Mouse (Mus musculus) thymus, postnatal 36 days (tissue): Measurements from ENCODE around the gene Tcte1.

Experiments
- DNase-seq, 2 experiments: peaks; one replicate each; pipeline ENCODE4 v3.0.0; 2022; ENCODE audit warnings: mixed read lengths in 2 of 2

Tcte1 gene

DNA sequence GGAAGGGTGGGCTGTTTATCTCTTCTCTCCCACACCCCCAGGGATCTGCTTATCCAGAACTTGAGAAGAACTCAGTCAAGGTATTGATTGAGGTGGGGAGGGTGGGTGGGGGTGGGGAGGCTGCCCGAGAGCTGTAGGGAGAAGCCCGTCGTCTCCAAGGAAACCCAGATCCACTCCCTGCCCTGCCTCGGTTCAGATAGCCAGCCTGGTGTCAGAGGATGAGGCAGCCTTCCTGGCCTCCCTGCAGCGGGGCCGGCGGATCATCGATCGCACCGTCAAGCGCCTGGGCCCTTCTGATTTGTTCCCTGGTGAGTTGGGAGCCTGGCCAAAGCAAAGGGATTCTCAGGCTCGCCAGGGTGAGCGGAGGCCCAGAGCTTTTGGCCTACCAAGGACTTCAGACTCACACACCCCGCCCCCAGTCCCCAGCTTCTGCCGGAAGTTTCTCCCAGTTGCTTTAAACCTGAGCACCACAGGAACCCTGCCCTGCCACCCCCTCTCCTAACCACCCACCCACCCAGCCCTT is 8.0 kb upstream of the Tcte1 start:
- no peak for DNase-seq

DNA sequence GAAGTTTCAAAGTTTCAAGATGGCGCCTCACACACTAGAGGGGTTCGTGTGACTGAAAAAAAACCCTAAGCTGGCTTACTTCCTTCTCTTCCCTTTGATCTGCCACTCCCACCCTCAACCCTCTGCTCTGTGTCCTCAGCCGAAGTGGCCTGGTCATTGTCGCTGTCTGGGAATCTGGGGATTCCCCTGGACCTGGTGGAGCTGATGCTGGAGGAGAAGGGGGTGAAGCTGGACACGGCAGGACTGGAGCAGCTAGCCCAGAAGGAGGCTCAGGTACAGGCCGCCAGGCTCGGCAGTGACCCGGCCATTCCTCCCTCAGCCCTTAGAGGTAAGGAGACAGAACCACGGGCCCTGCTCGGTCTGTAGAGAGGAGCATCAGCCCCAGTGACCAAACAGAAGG is 7.4 kb upstream of the Tcte1 start:
- peak in 1 of 2 experiments; percentile 14 for DNase-seq

DNA sequence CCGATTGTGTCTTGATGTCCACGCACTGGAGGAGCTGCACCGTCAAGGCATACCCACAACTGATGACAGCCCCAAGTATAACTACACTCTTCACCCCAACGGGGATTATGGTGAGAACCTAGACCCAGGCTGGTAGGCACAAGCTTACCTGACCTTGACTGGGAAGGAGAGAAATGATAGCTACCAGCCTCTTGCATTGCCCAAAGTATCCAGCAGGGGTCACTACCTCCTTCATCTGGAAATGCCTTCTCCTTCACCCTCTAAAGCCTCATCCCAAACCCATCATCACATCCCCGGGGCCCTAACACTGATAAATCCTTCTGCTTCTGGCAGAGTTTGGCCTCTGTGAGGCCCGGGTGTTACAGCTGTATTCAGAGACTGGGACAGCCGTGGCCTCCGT is 6.7 kb upstream of the Tcte1 start:
- peak; percentile 64 to 77 for DNase-seq

DNA sequence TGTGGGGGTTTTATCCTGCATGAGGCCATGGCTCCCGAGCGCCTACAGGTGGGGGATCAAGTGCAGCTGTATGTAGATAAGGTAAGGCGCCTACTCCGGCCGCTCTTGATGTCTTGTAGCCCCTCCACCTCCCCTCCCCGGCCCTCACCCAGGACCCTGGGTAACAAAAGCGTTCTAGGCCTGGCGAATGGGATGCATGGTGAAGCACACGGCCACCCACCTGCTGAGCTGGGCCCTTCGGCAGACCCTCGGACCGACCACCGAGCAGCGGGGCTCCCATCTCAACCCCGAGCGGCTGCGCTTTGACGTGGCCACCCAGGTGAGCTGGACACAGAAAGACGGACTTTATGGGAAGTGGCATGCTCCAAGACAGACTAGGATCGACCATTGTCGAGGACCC is 6.1 kb upstream of the Tcte1 start:
- DNase-seq = peak in 1 of 2 experiments; percentile 12

DNA sequence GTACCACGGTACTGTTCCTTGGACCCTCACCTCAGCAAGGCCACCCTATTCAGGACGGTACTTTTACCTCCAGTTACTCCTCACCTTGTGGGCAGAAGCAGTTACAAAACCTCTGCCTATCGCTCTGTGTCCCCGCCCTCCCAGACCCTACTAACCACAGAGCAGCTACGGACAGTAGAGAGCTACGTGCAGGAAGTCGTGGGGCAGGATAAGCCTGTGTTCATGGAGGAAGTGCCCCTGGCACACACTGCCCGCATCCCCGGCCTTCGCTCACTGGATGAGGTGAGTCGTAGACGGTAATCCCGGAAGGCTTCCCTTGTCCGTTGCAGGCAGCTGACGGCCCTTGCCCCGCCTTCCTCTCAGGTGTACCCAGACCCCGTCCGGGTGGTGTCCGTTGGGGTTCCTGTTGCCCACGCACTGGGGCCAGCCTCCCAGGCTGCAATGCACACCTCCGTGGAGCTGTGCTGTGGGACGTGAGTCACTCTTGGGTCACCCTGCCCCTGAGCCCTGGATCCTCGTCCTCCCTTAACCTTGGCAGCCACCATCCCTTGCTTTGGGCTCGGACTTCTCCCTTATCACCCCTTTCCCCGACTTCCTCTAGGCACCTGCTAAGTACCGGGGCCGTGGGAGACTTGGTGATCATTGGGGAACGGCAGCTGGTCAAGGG is 5.6 kb upstream of the Tcte1 start:
- DNase-seq = peak in 1 of 2 experiments; percentile 14

DNA sequence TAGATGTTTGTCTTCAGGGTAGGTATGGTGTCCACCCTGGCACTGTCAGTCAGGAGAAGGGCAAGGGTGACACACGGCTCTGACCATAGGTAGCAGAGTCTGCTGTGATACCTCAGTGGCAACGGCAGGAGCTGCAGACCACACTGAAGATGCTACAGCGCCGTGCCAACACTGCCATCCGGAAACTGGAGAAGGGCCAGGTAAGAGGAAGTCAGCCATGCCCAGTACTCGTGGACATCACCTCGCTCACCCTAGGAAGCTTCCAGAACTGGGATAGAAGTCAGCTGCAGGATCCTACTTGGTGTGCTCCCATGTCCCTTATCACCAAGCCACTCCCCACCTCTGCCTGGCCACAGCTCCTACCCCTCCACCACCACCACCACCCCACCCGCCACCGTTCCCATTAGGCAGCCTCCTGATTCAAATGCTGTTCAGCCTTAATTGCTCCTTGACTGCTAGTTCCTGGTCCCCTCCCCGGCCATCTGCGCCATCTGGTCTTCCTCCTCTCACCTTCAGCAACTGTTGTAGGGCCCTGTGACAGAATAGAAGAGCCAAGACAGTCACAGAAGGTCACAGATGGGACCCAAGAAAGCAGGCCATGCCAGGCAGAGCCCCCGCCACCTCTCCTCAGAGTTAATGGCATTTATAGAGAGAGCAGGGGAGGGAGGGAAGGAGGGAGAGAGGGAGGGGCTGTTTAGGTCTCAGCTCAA is 4.3 kb upstream of the Tcte1 start:
- DNase-seq = no peak

DNA sequence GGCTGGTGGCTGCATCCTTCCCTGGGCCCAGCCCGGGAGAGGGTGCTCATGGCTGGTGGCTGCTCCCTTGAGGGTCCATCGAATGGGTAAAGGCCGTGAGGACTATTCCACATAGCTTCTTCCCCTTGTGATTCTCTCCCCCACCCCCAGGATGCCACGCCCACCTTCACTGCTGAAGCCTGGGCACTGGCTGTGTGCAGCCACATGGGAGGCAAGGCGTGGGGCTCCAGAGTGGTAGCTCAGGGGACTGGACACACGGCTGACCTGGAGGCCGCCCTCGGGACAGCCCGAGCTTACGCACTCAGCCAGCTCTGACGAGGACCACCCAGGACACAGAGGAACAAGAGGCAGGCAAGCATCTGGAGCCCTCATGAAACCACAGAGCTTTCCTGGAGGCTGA is 3.1 kb upstream of the Tcte1 start:
- DNase-seq = no peak

DNA sequence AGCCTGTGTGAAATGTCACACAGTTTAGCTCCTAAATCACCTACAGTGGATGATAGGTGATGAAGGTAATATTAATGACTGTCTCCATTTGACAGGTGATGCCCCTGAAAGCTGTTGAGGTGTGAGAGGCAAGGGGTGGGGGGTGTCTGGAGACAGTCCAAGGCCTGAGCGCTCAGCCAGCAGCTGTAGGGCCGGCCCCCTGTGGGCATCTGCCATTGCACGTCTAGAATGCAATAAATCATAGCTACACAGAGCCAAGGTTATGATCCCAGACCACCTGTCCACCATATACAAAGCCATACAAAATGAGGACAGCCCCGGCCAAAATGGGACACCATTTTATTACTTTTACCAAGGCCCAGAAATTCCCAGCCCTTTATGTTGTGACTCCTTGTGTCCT is 1.7 kb downstream of the Tcte1 start:
- DNase-seq = no peak

DNA sequence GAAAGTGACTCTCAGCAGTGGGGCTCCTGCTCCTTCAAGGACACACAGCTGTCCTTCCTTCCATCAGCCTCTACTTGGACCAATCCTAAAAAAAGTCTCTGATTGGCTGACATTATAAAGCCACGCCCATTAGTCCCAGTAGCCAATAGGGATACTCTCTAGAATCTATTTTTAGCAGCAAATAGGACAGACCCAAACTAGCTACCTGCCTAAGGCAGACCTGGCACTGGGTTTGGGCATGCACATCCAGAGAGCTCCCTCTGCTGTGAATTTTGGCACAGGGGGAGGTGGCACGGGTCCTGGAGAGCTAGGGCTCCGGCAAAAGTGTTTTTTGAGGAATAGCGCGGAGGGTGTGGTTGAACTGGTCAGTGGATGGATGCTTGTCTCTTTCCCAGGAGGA is 3.3 kb downstream of the Tcte1 start:
- DNase-seq = no peak

DNA sequence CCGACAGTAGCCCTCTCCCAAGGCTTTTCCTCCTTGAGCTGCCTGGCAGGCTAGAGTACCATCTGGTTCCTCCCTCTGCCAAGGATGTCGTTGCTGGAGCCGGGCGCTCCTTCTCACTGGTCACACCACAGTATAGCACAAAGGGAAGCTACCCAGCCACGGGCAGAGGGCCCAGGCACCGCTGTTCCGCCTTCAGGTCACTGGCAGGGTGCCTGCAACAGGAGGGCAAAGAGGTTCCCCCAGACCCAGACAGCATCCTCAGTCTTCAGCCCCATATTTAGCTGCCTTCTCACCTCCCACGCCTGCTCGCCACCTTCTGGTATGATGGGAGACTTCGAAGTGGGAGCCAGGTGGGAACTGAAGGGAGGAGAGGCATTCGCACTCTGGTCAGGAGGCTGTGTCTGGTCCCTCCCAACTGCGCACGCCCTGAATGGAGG is 7.1 kb downstream of the Tcte1 start:
- DNase-seq = no peak

DNA sequence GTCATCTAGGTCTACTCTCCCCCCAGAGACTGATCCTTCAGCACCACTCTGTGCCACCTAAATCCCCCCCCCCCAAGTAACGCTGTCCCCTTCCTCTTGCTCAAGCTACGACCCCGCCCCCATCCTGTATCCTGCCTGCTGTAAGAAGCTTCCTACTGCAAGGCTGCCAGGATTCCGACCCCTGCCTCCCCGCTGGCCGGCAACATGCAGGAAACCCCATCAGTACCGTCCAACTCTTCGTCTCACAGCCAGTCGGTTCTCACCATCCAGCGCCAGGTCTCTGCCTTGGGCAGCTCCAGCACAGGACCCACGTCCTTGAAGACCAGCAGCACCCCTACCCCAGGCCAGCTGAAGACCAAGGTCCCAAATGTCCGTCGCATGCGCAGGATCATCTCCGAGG is 9.7 kb downstream of the Tcte1 start:
- no peak for DNase-seq

DNA sequence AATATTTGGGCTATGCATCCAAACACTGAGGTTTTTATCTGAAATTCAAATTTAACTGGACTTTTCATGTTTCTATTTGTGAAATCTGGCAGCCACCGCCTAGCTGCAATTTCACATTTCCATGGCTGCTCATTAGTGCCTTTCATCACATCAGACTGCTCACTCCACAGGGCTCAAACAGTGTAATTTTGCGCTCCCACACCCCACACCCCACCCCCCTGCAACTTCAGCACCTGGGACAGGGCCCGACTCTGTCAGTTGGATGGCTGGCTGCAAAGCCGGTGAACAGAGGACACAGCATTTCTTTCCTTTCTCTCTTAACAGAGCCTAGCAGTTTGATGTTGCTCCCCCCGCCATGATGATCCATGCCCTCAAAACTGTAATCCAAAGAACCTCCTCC is 13.0 kb downstream of the Tcte1 start:
- no peak for DNase-seq

DNA sequence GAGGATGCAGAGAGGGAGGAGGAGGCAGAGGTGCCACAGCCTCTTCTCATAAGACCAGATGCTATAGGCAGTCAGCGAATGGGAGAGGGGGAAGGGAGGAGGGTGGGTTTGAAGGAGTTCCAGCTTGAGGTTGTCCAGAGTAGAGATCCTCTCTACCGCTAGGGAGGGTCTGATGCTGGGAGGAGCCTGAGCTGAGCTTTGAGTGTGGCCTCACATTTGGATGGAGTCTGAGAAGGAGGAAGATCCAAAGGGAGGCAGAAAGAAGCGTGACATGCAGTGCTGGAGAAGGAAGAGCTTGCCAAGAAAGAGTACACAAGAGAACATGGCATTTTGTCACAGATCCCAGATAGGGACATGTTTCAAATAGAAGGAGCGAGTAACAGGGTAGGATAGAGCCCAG is 15.2 kb downstream of the Tcte1 start:
- DNase-seq = no peak

DNA sequence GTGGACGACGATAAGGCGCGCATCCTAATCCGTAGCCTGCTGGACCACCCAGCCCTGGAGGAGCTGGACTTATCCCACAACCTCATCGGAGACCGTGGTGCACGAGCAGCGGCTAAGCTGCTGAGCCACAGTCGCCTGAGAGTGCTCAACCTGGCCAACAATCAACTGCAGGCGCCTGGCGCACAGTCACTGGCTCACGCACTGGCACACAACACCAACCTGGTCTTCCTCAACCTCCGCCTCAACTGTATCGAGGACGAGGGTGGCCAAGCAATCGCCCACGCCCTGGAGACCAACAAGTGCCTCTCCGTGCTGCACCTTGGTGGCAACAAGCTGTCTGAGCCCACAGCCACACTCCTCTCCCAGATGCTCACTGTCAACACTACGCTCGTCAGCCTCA is 16.4 kb downstream of the Tcte1 start:
- DNase-seq = no peak

DNA sequence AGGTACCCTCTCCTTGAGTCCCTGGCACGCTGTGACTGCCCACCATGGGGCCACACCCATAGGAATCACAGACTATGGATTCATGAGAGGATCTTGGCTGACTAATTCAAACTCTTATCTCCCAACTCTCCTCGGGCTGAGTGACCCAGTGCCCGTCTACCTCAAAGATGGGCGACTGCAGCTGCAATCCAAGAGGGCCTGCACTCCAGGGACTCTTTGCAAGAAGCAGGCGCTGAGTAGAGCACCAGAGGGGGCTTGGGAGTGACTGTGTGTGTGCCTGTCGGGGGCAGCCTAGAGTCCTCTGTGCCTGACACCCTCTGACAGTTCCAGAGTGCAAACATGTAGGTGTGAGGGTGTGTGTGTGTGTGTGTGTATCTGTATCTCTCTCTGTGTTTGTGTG is 18.9 kb downstream of the Tcte1 start:
- no peak for DNase-seq

DNA sequence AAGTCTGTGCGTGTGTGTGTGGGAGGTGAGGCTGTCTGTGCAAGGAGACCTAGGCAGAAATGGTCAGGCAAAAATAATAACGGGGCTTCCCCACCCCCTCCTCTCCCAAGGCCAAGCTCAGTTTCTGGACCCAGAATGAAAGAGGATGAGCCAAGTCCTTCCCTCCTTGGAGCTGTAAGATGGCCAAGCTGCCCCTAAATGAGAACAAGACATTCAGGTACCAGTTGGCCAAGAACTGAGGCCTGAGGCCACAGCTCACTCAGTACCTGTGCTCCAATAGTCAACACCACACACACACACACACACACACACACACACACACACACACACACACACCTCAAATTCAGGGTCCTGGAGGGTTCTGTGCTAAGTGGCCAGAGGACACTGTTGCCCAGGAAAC is 19.5 kb downstream of the Tcte1 start:
- DNase-seq = no peak

DNA sequence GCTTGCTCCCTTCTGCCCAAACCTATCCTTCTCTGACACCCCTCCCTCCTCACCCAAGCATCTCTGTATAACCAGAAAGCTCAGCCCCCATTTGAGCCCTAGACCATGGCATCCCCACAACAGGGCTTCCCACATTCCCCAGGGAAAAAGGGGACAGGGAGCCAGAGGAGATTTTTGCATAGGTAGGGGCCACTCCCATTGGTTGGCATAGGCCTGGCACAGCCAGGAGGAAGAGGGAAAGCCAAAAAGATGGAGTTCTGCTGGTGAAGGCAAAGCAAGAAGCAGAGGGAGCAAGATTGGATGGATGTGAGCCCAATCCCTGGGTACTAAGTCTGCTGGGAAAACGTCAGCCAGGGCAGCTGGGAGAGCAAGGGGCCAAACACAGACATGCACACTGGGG is 19.9 kb downstream of the Tcte1 start:
- no peak for DNase-seq

DNA sequence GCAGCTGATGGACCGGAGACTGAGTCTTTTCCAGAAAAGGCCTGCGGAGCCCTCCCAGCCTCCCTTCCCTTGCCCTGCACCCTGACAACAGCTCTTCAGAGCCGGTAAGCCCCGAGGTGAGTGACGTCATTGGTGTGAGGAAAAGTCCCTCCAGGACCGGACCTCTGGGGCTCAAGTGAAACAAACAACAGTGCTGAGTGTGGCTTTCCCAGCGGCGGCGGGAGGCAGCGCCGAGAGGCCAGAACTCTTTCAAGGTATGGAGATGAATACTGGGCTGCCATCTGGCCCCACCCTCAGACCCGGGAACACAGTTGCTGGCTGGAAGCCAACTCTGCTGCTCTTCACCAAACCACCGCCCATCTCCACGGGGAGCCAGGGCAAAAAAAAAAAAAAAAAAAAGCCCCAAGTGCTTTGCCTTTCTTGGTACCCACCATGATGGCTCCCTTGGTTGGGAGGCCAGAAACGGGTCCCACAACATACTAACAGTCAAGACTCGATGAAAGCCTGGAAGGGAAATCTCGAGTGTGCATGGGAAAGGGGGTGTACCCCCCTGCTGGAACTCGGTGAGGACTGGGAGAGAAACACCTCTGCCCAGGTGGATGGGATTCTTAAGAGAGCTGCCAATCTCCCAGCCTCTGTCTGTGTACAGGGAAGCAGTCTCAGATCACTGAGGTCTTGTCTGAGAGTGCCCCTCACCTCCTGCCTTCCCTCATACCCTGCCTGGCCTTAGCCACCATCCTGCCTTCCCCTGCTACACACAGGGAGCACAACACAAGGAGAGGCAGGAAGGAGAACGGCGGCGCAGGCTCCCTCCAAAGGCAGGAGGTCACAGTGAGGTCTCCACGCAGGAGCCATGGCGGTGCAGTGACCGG is 21.0 kb downstream of the Tcte1 start:
- no peak for DNase-seq

DNA sequence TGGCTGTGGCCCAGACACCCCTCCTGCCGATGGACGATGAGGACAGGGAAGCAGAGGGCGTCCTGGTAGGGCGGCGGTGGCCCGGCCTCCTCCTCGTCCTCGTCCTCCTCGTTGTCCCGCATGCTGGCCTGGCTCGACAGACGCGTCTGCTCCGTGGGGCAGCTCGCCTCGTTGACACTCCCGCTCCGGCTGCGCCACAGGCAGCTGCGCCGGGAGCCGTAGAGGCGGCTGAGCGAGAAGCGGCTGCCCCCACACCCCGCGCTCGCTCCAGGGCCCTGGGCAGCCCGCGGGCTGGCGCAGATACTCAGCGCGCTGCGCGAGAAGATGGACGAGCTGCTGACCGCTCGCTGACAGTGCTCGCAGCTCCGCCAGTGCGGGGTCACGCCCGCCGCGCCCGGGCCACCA is 21.6 kb downstream of the Tcte1 start:
- no peak for DNase-seq

DNA sequence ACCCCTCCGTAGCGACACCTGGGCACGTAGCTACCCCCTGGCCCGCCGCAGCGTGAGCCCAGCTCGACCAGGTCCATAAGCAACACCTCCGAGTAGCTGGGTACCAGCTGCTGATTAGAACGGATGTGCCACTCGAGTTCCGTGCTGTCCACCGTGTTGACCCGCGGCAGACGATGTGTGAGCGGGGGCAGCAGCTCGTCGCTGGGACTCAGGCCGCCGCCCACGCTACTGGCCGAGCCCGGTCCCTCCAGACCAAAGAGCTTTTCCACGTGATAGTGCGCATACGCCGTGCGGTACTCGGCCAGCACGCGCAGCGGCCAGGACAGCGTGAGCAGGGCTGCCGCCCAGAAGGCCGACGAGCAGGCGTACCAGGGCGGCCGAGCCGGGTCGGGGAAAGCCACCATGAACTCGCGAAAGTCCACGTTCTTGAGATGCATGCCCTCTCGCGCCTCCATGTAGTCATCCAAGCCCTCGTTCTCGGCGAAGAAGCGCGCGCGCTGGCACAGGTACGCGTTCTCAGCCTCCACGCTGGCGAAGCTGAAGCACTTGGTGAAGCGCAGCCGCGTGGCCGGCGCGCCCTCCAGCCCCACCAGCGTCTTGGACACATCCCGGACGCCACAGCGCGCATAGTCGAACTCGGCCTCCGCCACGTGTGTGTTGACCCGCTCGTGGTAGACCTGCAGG is 22.2 kb downstream of the Tcte1 start:
- DNase-seq = no peak

DNA sequence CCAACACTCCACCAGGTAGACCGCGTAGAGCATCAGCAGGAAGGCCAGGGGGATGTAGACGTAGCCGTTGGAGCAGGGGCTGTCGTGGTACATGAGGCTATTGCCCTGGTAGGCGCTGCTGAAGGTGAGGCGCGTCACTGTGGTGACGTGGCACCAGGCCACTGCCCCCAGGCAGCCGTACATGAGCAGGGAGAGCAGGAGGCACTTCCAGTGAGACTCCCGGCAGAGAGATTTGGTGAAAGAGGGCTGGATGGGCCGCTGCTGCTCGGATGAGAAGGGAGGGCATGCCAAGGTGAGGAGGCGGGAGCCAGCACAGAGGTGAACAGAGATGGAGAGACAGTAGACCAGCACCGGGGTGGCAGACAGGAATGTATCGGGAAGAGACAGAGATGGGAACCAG is 23.7 kb downstream of the Tcte1 start:
- DNase-seq = no peak

DNA sequence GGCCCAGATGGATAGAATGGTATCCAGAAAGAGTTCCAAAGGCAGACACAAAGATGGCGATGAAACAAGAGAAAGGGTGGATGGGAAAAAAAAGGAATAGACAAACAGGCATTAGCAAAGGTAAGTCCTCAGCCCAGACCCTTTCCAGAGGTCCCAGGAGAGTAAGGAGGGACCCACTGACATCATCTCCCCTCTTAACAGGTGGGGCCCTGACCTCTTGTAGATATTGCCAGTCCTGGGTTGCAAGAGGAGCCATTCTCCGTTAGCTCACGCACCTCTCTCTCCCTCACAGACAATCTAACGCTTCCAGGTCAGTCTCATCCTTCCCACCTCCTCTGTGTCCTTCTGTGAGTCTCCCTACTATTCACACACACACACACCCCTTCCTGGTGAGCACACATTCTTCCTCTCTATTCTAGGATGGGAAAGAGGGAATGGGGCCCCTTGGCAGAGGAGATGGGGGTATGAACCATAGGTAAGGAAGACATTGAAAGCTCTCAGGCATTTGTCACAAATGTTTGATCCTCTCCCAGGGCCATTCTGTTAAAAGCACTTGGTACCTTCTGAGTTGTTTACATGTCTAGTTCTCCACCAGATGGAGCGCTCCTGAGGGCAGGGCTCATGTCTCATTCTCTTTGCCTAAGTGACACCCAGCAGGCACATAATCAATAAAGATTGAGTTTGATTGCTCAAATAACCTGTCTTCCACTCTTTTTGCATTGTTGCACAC is 24.4 kb downstream of the Tcte1 start:
- no peak for DNase-seq
